Mouse (Mus musculus): ENCODE results near the gene Usp5. TPM values are rescaled to one million over a fixed set of nuclear protein-coding genes. Genes with fewer than 3 reads are reported as not detected.
"Not testable (repeated sequence)": the region's sequence is repeated elsewhere in the genome, so short reads cannot be mapped to it uniquely, and the experiment has no call there.

Gene Usp5
- polyA plus RNA-seq, 1 experiment from 2014 or later, result 143 TPM

GRCm38 (mm10) chr6:124850535-124850934 is 21.3 kb upstream of the Usp5 start:
- Histone ChIP-seq H3K4me2 (no peak overlapping the region), H3K27ac (ENCODE audit: low read depth, low read length) (no peak overlapping the region), H3K4me3 (ENCODE audit: low read depth, low read length) (no peak overlapping the region), H3K27me3 (ENCODE audit: control insufficient read depth, insufficient read depth, low read length) (no peaks in the 10 kb centered on the region), H3K4me1 (ENCODE audit: control insufficient read depth, insufficient read depth, low read length) (no peaks in the 10 kb centered on the region), H3K9me3 (ENCODE audit: control insufficient read depth, low read length) (no peaks in the 10 kb centered on the region), H3K9ac (ENCODE audit: low read length) (no peak overlapping the region), H3K36me3 (ENCODE audit: control insufficient read depth, insufficient read depth, low read length) (no peaks in the 10 kb centered on the region)
- 60% methylated on average over 8 of the region's 8 CpGs for WGBS
- DNase-seq (ENCODE audit: low spot score, missing footprints), result peak; percentile 72
- no peak for ATAC-seq (ENCODE audit: low FRiP score)

GRCm38 (mm10) chr6:124847305-124847704 is 18.0 kb upstream of the Usp5 start:
- Histone ChIP-seq H3K4me3 (ENCODE audit: low read depth, low read length) (no peak overlapping the region), H3K27ac (ENCODE audit: low read depth, low read length) (no peak overlapping the region), H3K9me3 (ENCODE audit: control insufficient read depth, low read length) (no peaks in the 10 kb centered on the region), H3K9ac (ENCODE audit: low read length) (no peak overlapping the region), H3K4me2 (no peak overlapping the region), H3K27me3 (ENCODE audit: control insufficient read depth, insufficient read depth, low read length) (no peaks in the 10 kb centered on the region), H3K4me1 (ENCODE audit: control insufficient read depth, insufficient read depth, low read length) (no peaks in the 10 kb centered on the region), H3K36me3 (ENCODE audit: control insufficient read depth, insufficient read depth, low read length) (no peaks in the 10 kb centered on the region)
- DNase-seq (ENCODE audit: low spot score, missing footprints) (peak; percentile 100), ATAC-seq (ENCODE audit: low FRiP score) (peak; percentile 92)
- 10% methylated on average over 9 of the region's 9 CpGs for WGBS

DNA sequence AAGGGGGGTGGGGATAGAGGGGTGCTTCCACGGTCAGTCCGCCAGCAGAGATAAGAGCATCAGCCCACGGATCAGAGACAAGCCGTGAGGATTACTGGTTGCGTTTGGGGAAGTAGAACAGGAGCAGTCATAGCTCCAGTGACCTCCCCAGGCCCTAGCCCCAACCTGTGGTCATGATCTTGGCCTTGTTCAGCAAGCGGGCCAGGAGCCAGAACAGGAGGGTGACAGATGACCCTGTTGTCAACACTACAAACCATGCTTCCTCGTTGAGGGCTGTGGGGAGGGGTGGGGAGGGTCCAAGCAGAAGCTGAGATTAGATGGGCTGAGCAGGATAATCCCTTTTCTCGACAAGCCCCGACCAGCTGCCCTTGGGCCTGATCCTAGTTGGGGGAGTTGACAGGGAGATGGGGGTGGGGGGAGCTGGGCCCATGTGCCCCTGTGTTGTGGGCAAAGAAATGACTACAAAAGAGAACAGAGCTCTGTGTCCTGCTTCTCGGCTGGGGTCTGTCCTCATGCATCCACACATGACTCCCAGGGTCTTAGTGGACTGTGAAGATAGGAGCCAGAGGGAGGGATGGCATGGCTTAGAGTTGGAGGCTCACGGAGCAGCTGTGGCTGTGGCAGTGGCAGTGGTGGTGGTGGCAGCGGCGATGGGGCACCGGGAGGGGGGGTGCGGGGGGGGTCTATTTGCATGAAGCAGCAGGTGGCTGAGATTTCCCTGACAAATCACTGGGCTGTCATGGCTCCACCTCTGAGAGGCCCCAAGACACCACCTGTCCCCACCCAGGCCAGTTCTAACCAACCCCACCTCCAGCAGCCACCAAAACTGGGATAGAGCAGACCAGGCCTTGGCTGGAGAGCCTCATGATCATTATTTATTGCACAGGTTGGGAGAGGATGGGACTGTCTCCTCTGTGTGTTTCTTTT is 11.2 kb upstream of the Usp5 start, which contains the start of gene Gnb3:
Gene Gnb3, minus strand, starts transcription at position 35 of the 927 bp plus-strand sequence.
- DNase-seq (ENCODE audit: low spot score, missing footprints) (peak; percentile 89), ATAC-seq (ENCODE audit: low FRiP score) (peak; percentile 75)
- Histone ChIP-seq H3K27me3 (ENCODE audit: control insufficient read depth, insufficient read depth, low read length) (no peaks in the 10 kb centered on the region; the same call in 1 of the 2 replicates), H3K4me1 (ENCODE audit: control insufficient read depth, insufficient read depth, low read length) (peaks cover 16% of the 10 kb centered on the region), H3K36me3 (ENCODE audit: control insufficient read depth, insufficient read depth, low read length) (no peaks in the 10 kb centered on the region), H3K4me3 (ENCODE audit: low read depth, low read length) (no peak within 1 kb of the TSS), H3K9me3 (ENCODE audit: control insufficient read depth, low read length) (no peaks in the 10 kb centered on the region), H3K9ac (ENCODE audit: low read length) (peak within 1 kb of the TSS; percentile 39), H3K4me2 (no peak within 1 kb of the TSS; the same call in 1 of the 2 replicates), H3K27ac (ENCODE audit: low read depth, low read length) (peak within 1 kb of the TSS; percentile 54)
- 16% methylated on average over 15 of the region's 15 CpGs for WGBS

DNA sequence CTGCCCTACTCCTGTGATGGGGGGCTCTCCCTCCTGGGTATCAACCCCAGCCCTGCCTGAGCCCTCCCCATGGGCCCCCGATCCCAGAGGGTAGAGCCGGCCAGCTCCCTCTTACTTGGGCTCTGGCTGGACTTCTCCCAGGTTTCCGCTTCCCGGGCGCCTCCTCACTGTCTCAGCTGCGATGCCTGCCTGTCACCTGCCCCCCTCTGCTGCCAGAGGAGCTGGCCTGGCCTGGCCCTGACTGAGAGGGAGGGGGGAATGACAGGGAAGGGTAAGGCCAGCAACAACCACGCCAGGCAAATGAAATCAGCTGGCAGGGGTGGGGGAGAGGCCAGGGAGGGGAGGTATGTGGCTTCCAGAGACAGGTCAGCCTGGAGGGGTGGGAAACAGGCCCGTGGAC is 10.5 kb upstream of the Usp5 start:
- peak overlapping the region; percentile 54 for H3K27ac ChIP-seq (ENCODE audit: low read depth, low read length)
- peak; percentile 37 for ATAC-seq (ENCODE audit: low FRiP score)
- H3K36me3 ChIP-seq (ENCODE audit: control insufficient read depth, insufficient read depth, low read length), result no peaks in the 10 kb centered on the region
- no peaks in the 10 kb centered on the region; the same call in 1 of the 2 replicates for H3K27me3 ChIP-seq (ENCODE audit: control insufficient read depth, insufficient read depth, low read length)
- 9% methylated on average over 8 of the region's 8 CpGs for WGBS
- DNase-seq (ENCODE audit: low spot score, missing footprints), result peak; percentile 88
- no peak overlapping the region for H3K4me3 ChIP-seq (ENCODE audit: low read depth, low read length)
- H3K4me2 ChIP-seq, result no peak overlapping the region; the same call in 1 of the 2 replicates
- peaks cover 16% of the 10 kb centered on the region for H3K4me1 ChIP-seq (ENCODE audit: control insufficient read depth, insufficient read depth, low read length)
- no peaks in the 10 kb centered on the region for H3K9me3 ChIP-seq (ENCODE audit: control insufficient read depth, low read length)
- H3K9ac ChIP-seq (ENCODE audit: low read length), result peak overlapping the region; percentile 39

DNA sequence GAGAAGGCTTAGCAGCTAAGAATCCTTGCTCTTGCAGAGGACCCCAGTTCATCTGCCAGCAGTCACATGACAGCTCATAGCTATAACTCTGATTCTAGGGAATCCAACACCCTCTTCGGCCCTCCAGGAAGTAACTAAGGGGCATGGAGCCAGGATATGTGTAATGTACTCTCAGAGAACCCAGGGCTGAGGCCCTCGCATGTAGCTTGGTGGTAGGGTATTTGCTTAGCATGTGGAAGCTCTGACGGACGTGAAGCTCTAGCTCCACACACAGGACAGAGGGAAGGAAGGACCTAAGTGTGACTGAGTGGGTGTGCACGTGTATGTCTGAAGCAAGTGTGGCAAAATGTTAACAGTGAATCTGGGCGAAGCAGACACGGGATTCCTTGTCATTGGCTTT is 7.1 kb upstream of the Usp5 start:
- ATAC-seq (ENCODE audit: low FRiP score), result no peak
- Histone ChIP-seq H3K4me1 (ENCODE audit: control insufficient read depth, insufficient read depth, low read length) (peaks cover 18% of the 10 kb centered on the region), H3K9me3 (ENCODE audit: control insufficient read depth, low read length) (no peaks in the 10 kb centered on the region), H3K27me3 (ENCODE audit: control insufficient read depth, insufficient read depth, low read length) (no peaks in the 10 kb centered on the region; the same call in 1 of the 2 replicates), H3K9ac (ENCODE audit: low read length) (no peak overlapping the region), H3K36me3 (ENCODE audit: control insufficient read depth, insufficient read depth, low read length) (peaks cover 12% of the 10 kb centered on the region), H3K4me3 (ENCODE audit: low read depth, low read length) (no peak overlapping the region), H3K4me2 (no peak overlapping the region), H3K27ac (ENCODE audit: low read depth, low read length) (no peak overlapping the region)
- no peak for DNase-seq (ENCODE audit: low spot score, missing footprints)
- WGBS, result 80% methylated on average over 7 of the region's 7 CpGs

DNA sequence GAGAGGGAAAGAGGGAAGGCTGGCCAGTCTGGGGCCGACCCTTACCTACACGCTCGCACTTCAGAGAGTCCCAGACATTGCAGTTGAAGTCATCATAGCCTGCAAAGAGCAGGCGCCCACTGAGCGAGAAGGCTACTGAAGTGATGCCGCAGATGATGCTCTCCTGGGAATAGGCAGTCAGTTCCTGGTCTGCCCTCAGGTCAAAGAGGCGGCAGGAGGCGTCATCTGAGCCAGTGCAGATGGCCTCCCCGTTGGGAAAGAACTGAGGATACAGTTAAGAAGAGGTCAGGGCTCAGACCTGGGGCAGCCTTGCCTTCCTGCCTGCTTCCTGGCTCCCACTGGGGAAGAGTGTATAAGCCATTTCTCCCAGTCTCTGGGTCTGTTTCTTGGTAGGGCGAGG is 6.2 kb upstream of the Usp5 start:
- WGBS, result 62% methylated on average over 10 of the region's 10 CpGs
- ATAC-seq (ENCODE audit: low FRiP score) (no peak), DNase-seq (ENCODE audit: low spot score, missing footprints) (peak; percentile 8)
- Histone ChIP-seq H3K36me3 (ENCODE audit: control insufficient read depth, insufficient read depth, low read length) (peaks cover 12% of the 10 kb centered on the region), H3K9me3 (ENCODE audit: control insufficient read depth, low read length) (no peaks in the 10 kb centered on the region), H3K27ac (ENCODE audit: low read depth, low read length) (no peak overlapping the region; the same call in 1 of the 2 replicates), H3K4me2 (no peak overlapping the region), H3K9ac (ENCODE audit: low read length) (no peak overlapping the region), H3K27me3 (ENCODE audit: control insufficient read depth, insufficient read depth, low read length) (no peaks in the 10 kb centered on the region; the same call in 1 of the 2 replicates), H3K4me3 (ENCODE audit: low read depth, low read length) (no peak overlapping the region), H3K4me1 (ENCODE audit: control insufficient read depth, insufficient read depth, low read length) (peaks cover 22% of the 10 kb centered on the region)

- Histone ChIP-seq H3K4me1 (ENCODE audit: control insufficient read depth, insufficient read depth, low read length) (peaks cover 16% of the 10 kb centered on the region), H3K9ac (ENCODE audit: low read length) (no peak overlapping the region), H3K27ac (ENCODE audit: low read depth, low read length) (no peak overlapping the region), H3K36me3 (ENCODE audit: control insufficient read depth, insufficient read depth, low read length) (peaks cover 12% of the 10 kb centered on the region), H3K4me2 (no peak overlapping the region), H3K4me3 (ENCODE audit: low read depth, low read length) (no peak overlapping the region), H3K9me3 (ENCODE audit: control insufficient read depth, low read length) (no peaks in the 10 kb centered on the region), H3K27me3 (ENCODE audit: control insufficient read depth, insufficient read depth, low read length) (no peaks in the 10 kb centered on the region; the same call in 1 of the 2 replicates)
- ATAC-seq (ENCODE audit: low FRiP score), result no peak
- 84% methylated on average over 6 of the region's 6 CpGs for WGBS
- DNase-seq (ENCODE audit: low spot score, missing footprints), result peak; percentile 81
These were observed 5.3 kb upstream of the Usp5 start for GRCm38 (mm10) chr6:124834512-124835081.

- DNase-seq (ENCODE audit: low spot score, missing footprints), result no peak
- no peak overlapping the region for H3K27ac ChIP-seq (ENCODE audit: low read depth, low read length)
- no peak overlapping the region for H3K4me2 ChIP-seq
- no peak overlapping the region for H3K9ac ChIP-seq (ENCODE audit: low read length)
- peak overlapping the region; percentile 74; the same call in 1 of the 2 replicates for H3K4me3 ChIP-seq (ENCODE audit: low read depth, low read length)
- H3K36me3 ChIP-seq (ENCODE audit: control insufficient read depth, insufficient read depth, low read length), result peaks cover 12% of the 10 kb centered on the region
- peaks cover 22% of the 10 kb centered on the region for H3K4me1 ChIP-seq (ENCODE audit: control insufficient read depth, insufficient read depth, low read length)
- ATAC-seq (ENCODE audit: low FRiP score), result no peak
- WGBS, result 95% methylated on average over 8 of the region's 8 CpGs
- no peaks in the 10 kb centered on the region for H3K9me3 ChIP-seq (ENCODE audit: control insufficient read depth, low read length)
- no peaks in the 10 kb centered on the region; the same call in 1 of the 2 replicates for H3K27me3 ChIP-seq (ENCODE audit: control insufficient read depth, insufficient read depth, low read length)
These were observed 2.4 kb upstream of the Usp5 start for GRCm38 (mm10) chr6:124831649-124832048.

DNA sequence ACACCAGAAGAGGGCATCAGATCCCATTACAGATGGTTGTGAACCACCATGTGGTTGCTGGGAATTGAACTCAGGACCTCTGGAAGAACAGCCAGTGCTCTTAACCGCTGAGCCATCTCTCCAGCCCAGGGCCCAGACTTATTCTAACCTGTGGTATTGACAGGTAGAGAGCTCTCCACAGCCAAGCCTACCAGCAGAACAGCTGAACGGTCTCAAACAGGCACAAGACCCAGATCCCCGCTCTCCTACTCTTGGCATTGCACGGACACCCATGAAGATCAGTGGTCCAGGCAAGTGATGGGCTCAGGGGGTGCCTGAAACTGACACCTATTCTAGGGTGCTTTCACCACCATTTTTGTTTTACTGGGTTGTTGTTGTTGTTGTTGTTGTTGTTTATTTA is 1.9 kb upstream of the Usp5 start:
- peak overlapping the region; percentile 75 for H3K4me2 ChIP-seq
- not testable (repeated sequence) for H3K9me3 ChIP-seq (ENCODE audit: control insufficient read depth, low read length); ATAC-seq (ENCODE audit: low FRiP score); DNase-seq (ENCODE audit: low spot score, missing footprints); H3K27ac ChIP-seq (ENCODE audit: low read depth, low read length); H3K27me3 ChIP-seq (ENCODE audit: control insufficient read depth, insufficient read depth, low read length); H3K9ac ChIP-seq (ENCODE audit: low read length)
- WGBS, result 96% methylated on average over 4 of the region's 4 CpGs
- peaks cover 12% of the 10 kb centered on the region for H3K36me3 ChIP-seq (ENCODE audit: control insufficient read depth, insufficient read depth, low read length)
- H3K4me1 ChIP-seq (ENCODE audit: control insufficient read depth, insufficient read depth, low read length), result peaks cover 22% of the 10 kb centered on the region
- H3K4me3 ChIP-seq (ENCODE audit: low read depth, low read length), result peak overlapping the region; percentile 74

Data from midbrain, embryonic 11.5 days (tissue).